Mouse (Mus musculus) kidney, postnatal 36 days (tissue): ENCODE measurements around the gene Mroh3.

Source experiments
- DNase-seq, 2 experiments: peaks; one replicate each; pipeline ENCODE4 v3.0.0; 2021 to 2022; ENCODE audit warnings: mixed read lengths in 2 of 2

The Mroh3 gene

DNA sequence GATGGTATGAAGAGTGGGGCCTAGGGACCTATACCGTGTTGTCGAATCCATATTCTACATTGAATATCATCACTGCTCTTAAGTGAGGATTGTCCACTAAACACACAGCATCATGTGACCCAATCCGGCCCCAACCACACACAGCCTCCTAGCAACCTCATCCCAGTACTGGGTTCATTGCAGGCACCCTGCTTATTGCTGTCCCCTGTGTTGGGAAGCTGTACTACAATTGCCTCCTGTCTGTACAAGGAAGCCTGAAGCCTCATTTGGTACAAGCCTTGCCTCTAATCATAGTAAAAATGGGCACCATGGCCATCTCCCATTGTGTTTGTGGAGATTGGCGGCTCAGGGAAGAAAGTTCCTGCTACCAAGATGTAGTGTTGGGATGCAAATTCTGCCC is 56.3 kb downstream of the Mroh3 start:
- DNase-seq = no peak

DNA sequence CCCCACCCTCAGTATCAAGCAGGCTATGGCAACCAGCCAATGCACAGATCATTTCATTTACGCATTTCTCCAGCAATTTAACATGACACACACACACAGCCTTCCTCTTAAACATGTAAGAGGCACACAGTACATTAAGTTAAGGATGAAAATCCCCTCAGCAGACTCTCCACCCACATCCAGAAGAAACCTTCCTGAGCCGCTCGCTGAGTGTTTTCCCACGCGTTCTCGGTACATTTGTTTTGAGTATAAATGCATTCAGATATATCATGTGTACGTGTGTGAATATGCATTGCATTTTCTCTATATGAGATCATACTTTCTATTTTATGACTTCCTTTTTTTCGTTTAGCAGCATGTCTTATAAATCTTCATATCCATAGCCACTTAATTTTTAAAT is 61.3 kb downstream of the Mroh3 start:
- no peak for DNase-seq

GRCm38 (mm10) chr1:136149702-136150101 is 62.9 kb downstream of the Mroh3 start:
- no peak for DNase-seq

- no peak for DNase-seq
These were observed 69.1 kb downstream of the Mroh3 start for GRCm38 (mm10) chr1:136143514-136143913.

GRCm38 (mm10) chr1:136142336-136142735 is 70.3 kb downstream of the Mroh3 start:
- DNase-seq = peak; percentile 25 to 32

DNA sequence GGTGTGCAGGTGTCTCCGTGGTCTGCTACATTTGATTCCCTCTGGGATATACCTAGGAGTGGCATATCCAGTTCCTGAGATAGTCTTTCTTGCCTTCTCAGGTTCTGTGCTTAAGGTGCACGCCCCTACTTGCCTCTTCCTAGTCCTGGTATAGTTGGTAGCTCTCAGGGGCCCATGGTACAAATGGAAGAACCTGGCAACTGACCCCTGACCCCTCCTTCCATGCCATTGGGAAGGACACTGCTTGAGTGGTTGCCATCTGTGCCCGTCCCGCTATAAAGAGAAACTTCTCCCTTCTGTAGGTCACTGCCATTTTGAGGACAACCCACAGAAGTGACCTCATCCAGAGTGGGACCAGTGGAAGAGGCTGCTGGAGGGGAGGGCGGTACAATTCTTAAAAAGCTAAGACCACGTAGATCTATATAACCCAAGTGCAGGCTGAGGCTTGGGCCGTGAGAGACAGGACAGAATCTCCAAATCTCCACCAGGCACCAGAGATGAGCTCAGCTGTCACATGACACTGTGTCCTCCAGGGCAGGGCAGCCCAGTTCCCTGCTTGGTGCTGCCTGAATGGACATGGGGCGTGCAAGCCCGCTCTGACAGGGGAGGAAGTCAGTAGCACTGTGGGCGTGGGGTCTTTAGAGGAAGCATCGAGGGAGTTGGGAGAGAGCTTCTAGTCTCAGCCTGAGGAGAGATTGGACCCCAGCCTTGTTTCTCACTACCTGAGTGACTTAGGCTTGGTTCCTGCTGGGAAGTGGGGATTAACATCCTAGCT is 71.3 kb downstream of the Mroh3 start:
- DNase-seq = peak; percentile 42 to 52

- DNase-seq = peak; percentile 89 to 92
These were observed 72.5 kb downstream of the Mroh3 start for GRCm38 (mm10) chr1:136139990-136140640.

- no peak for DNase-seq
These were observed 74.3 kb downstream of the Mroh3 start for GRCm38 (mm10) chr1:136138191-136138830.

GRCm38 (mm10) chr1:136137575-136137974 is 75.1 kb downstream of the Mroh3 start:
- DNase-seq = peak; percentile 43 to 75

GRCm38 (mm10) chr1:136137071-136137531 is 75.5 kb downstream of the Mroh3 start:
- DNase-seq = no peak

GRCm38 (mm10) chr1:136136547-136136946 is 76.1 kb downstream of the Mroh3 start:
- no peak for DNase-seq

- DNase-seq = no peak
These were observed 76.7 kb downstream of the Mroh3 start for GRCm38 (mm10) chr1:136135777-136136444.

DNA sequence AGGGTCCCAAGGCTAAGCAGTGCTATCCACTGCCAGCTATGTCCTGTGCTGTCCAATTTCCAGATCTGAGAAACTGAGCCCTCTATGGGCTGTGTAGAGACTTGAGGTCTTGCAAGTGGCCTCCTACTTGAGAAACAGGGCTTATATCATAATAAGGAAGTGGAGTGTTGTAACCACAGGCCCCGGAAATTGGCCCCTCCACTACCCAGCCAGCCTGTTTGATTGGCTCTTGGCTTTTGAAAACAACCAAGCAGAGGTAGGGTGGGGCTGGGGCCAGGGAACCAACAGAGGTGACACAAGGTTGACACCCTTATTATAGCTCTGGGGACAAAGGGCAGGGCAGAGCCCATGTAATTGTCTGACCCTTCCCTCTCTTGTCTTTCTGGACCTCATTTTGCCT is 77.6 kb downstream of the Mroh3 start:
- peak; percentile 27 to 38 for DNase-seq

DNA sequence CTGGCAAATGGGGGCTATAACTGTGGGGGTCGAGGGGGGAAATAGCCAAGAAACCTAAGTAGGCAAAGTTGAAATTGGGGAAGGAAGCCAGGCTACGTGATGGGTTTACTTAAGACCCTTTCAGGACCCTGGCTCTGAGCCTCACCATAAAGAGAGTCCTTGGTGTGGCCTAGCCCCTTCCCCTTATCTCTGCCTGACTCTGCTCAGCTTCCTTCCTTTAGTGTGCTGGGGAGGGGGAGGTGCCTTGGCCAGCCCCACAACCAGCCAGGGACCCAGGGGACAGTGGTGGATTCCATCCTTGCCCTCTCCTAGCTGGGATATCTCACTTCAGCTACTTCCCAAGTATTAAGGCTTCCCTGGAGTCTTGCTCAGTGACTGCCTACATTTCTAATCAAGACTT is 78.1 kb downstream of the Mroh3 start:
- no peak for DNase-seq

- peak; percentile 30 to 52 for DNase-seq
These were observed 78.9 kb downstream of the Mroh3 start for GRCm38 (mm10) chr1:136133570-136134240.

DNA sequence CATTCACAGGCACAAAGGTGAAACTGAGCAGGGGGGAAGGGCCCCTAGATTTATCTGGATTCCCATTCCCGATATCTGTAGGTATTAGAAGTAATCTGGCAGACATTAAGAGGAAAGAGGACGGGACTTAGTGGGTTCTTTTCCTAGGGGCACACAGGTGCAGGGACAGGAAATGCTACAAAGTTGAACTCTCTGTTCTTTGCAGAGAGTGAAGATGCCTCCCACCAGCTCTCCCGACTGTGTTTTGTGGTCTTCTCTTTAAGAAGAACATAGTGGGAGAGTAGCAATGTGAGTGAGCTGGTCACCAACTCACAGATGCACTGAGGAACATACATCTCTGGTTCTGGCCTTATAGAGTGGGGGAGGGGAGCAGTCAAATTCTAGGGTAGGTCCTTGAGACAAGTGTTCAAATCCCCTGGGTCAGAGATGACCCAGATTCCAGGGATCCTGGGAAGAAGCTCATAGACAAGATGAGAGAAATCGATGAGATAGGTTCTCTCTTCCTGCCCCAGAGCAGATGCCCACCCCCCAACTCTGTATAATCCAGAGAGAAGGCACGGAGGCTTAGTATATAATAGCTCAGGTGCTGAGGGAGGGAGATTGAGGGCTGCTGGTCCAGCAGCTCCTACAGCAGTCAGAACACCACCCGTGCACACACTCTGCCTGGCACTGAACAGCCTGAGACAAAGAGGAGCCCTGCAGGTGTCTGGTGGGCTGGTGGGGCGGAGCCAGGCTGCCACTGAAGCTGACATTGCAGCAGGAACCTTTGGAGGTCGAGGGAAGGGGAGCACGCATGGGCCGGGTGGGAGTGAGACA is 80.0 kb downstream of the Mroh3 start:
- DNase-seq = no peak
